Mouse (Mus musculus) G1E (cell line): ENCODE results near the gene Kcna5. TPM values are rescaled to one million over a fixed set of nuclear protein-coding genes. Genes with fewer than 3 reads are reported as not detected.

ENCODE experiments used
- ATAC-seq: 2 replicates; pipeline ENCODE4 v1.8.0; 2016; ENCODE audit warnings: mild to moderate bottlenecking; ENCODE audit not compliant: insufficient number of reproducible peaks, poor library complexity, low FRiP score, severe bottlenecking; ENCODE audit errors: extremely low read depth
- DNase-seq: peaks from one replicate; pipeline ENCODE4 v3.0.0; 2012; ENCODE audit warnings: low spot score
- H3K27me3 ChIP-seq: 2 replicates; pipeline ENCODE4 v1.6.1; 2012; ENCODE audit warnings: mild to moderate bottlenecking, low read length, inconsistent platforms; ENCODE audit not compliant: insufficient read depth
- H3K36me3 ChIP-seq: replicated peaks from 2 replicates; pipeline ENCODE3; 2012; ENCODE audit warnings: mild to moderate bottlenecking, inconsistent platforms
- H3K4me1 ChIP-seq: 2 replicates; pipeline ENCODE4 v1.6.1; 2012; ENCODE audit warnings: low read depth, low read length, inconsistent platforms, mixed read lengths; ENCODE audit not compliant: insufficient read depth
- H3K4me3 ChIP-seq: 2 replicates; pipeline ENCODE4 v1.5.1; 2012; ENCODE audit warnings: low read depth, mild to moderate bottlenecking, inconsistent platforms, low read length, moderate library complexity, mixed read lengths
- H3K9me3 ChIP-seq: replicated peaks from 2 replicates; pipeline ENCODE4 v1.6.1; 2012; ENCODE audit warnings: inconsistent platforms
- CTCF ChIP-seq: IDR thresholded peaks from 2 replicates; pipeline ENCODE4 v1.5.1; 2012; ENCODE audit warnings: low read depth, low read length, inconsistent platforms, mixed read lengths
- GATA1 ChIP-seq: IDR thresholded peaks from 2 replicates; pipeline ENCODE4 v1.6.1; 2012; ENCODE audit warnings: borderline replicate concordance, low read length, inconsistent platforms, mixed read lengths
- GATA2 ChIP-seq: IDR thresholded peaks from 2 replicates; pipeline ENCODE4 v1.6.1; 2012; ENCODE audit warnings: low read depth, low read length, inconsistent platforms, borderline replicate concordance
- POLR2AphosphoS5 ChIP-seq: IDR thresholded peaks from 2 replicates; pipeline ENCODE4 v1.6.1; 2012; ENCODE audit warnings: low read depth, low read length, inconsistent platforms; ENCODE audit not compliant: insufficient replicate concordance
- TAL1 ChIP-seq: conservative IDR thresholded peaks from 2 replicates; pipeline ENCODE4 v1.6.1; 2012; ENCODE audit warnings: low read depth, low read length, inconsistent platforms, mixed read lengths
- polyA plus RNA-seq: library from polyadenylated mRNA; stranded (reverse); fragments of >175 nt; gene quantifications from 2 replicates; pipeline ENCODE4 v1.2.3, GENCODE M21; 2012
- total RNA-seq, 2 experiments: library from RNA; stranded (forward) in 1 of 2; stranded (reverse) in 1 of 2; fragments of 200-1000 nt in 1 of 2; fragments of >200 nt in 1 of 2; fragmentation: Nextera tagmentation in 1 of 2; gene quantifications; 2 replicates each; pipeline ENCODE4 v1.2.3; 2014 to 2017

Gene Kcna5
- total and polyA plus RNA-seq, 3 experiments: not detected

GRCm38 (mm10) chr6:126563898-126564297, 28.7 kb upstream of the Kcna5 start:
- Histone ChIP-seq H3K4me3 (no peak overlapping the region), H3K36me3 (no peaks in the 10 kb centered on the region), H3K9me3 (peaks cover 83% of the 10 kb centered on the region), H3K27me3 (no peaks in the 10 kb centered on the region), H3K4me1 (no peaks in the 10 kb centered on the region)
- DNase-seq: no peak
- TF ChIP-seq GATA2 (no peak), CTCF (no peak), GATA1 (no peak), TAL1 (no peak), POLR2AphosphoS5 (no peak)
- no peak for ATAC-seq

GRCm38 (mm10) chr6:126561702-126562101, 26.5 kb upstream of the Kcna5 start:
- Histone ChIP-seq H3K4me1 (no peaks in the 10 kb centered on the region), H3K9me3 (peaks cover 78% of the 10 kb centered on the region), H3K36me3 (no peaks in the 10 kb centered on the region), H3K4me3 (no peak overlapping the region), H3K27me3 (no peaks in the 10 kb centered on the region)
- TF ChIP-seq POLR2AphosphoS5 (no peak), GATA2 (no peak), GATA1 (no peak), CTCF (no peak), TAL1 (no peak)
- ATAC-seq (no peak), DNase-seq (no peak)

DNA sequence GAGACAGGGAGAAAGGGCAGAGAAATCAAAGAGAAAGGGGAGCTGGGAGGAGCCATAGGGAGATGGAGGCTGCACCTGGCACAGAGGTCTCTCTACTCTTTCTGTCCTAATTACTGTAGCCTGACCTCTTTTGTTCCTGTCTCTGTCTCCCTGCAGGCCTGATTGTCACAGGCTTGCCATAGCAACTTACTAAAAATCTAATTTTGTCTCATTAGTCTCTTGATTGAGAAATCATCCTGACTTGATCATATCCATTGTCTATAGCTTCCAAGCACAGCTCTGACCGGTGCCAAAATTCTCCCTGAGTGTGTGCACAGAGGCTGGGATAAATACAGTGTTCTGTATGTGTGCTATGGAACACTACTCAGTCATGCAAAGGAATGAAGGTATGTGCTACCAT, 25.5 kb upstream of the Kcna5 start:
- DNase-seq (no peak), ATAC-seq (no peak)
- peaks cover 78% of the 10 kb centered on the region for H3K9me3 ChIP-seq
- no peak overlapping the region for H3K4me3 ChIP-seq
- no peaks in the 10 kb centered on the region for H3K36me3 ChIP-seq
- H3K27me3 ChIP-seq: no peaks in the 10 kb centered on the region
- H3K4me1 ChIP-seq: no peaks in the 10 kb centered on the region
- no peak for TF ChIP-seq TAL1
- TF ChIP-seq GATA2: no peak
- no peak for TF ChIP-seq POLR2AphosphoS5
- no peak for TF ChIP-seq CTCF

- DNase-seq (no peak), ATAC-seq (no peak)
- Histone ChIP-seq H3K9me3 (peaks cover 76% of the 10 kb centered on the region), H3K36me3 (no peaks in the 10 kb centered on the region), H3K27me3 (no peaks in the 10 kb centered on the region), H3K4me1 (no peaks in the 10 kb centered on the region), H3K4me3 (no peak overlapping the region)
- TF ChIP-seq GATA1 (no peak), CTCF (no peak), POLR2AphosphoS5 (no peak), GATA2 (no peak), TAL1 (no peak)
Measured at GRCm38 (mm10) chr6:126560036-126560435, 24.8 kb upstream of the Kcna5 start.

- H3K4me1 ChIP-seq: no peaks in the 10 kb centered on the region
- TF ChIP-seq CTCF: no peak
- TF ChIP-seq POLR2AphosphoS5: no peak
- no peak for TF ChIP-seq TAL1
- TF ChIP-seq GATA2: no peak
- H3K36me3 ChIP-seq: no peaks in the 10 kb centered on the region
- DNase-seq (no peak), ATAC-seq (no peak)
- no peaks in the 10 kb centered on the region for H3K27me3 ChIP-seq
- H3K9me3 ChIP-seq: peaks cover 76% of the 10 kb centered on the region
- no peak overlapping the region for H3K4me3 ChIP-seq
Measured at GRCm38 (mm10) chr6:126558276-126558675, 23.1 kb upstream of the Kcna5 start.

- TF ChIP-seq TAL1 (no peak), POLR2AphosphoS5 (no peak), GATA2 (no peak), CTCF (no peak), GATA1 (no peak)
- DNase-seq (no peak), ATAC-seq (no peak)
- H3K36me3 ChIP-seq: no peaks in the 10 kb centered on the region
- H3K9me3 ChIP-seq: peaks cover 83% of the 10 kb centered on the region
- H3K4me1 ChIP-seq: no peaks in the 10 kb centered on the region
- H3K27me3 ChIP-seq: no peaks in the 10 kb centered on the region
- no peak overlapping the region for H3K4me3 ChIP-seq
Measured at GRCm38 (mm10) chr6:126553812-126554211, 18.6 kb upstream of the Kcna5 start.

- H3K27me3 ChIP-seq: no peaks in the 10 kb centered on the region
- no peaks in the 10 kb centered on the region for H3K36me3 ChIP-seq
- ATAC-seq (no peak), DNase-seq (no peak)
- TF ChIP-seq GATA1 (no peak), GATA2 (no peak), POLR2AphosphoS5 (no peak), CTCF (no peak), TAL1 (no peak)
- H3K4me3 ChIP-seq: no peak overlapping the region
- H3K4me1 ChIP-seq: no peaks in the 10 kb centered on the region
- H3K9me3 ChIP-seq: peaks cover 82% of the 10 kb centered on the region
Measured at GRCm38 (mm10) chr6:126551862-126552395, 16.7 kb upstream of the Kcna5 start.
